Mouse (Mus musculus): ENCODE measurements around the gene A530084C06Rik.

DNA sequence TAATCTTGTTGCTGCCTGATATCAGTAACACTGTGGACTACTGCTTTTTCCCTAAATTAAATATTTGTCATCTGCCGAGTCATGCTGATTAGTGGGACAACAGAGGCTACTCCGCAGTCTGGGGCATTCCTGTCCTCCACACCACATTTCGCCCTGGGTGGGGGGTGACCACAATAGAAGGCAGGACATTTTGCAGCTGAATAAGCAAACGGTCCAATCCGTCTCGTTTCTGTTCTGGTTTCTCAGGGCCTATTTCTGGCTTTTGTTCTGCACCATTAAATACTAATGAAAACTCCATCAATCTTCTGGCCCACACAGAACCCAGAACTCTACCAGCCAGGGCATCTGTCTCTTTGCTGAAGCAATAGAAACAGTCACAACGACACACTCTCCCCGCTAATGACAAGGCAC, 27.5 kb downstream of the A530084C06Rik start:
- no peak for TF ChIP-seq POLR2A (IDR thresholded peaks at IDR 0.05; ENCODE audit: borderline replicate concordance, extremely low read depth, insufficient read depth, insufficient read length, poor library complexity, severe bottlenecking)
- TF ChIP-seq CTCF (IDR thresholded peaks at IDR 0.05; ENCODE audit: borderline replicate concordance, extremely low read depth, insufficient read depth, insufficient read length) = no peak
